Mouse (Mus musculus) adrenal gland, adult (tissue): Measurements from ENCODE around the gene A630095N17Rik.

Source experiments
- DNase-seq, 2 experiments: peaks; one replicate each; pipeline ENCODE4 v3.0.0; 2022 to 2023; ENCODE audit warnings: low spot score in 1 of 2; ENCODE audit not compliant: inconsistent age in 2 of 2

The A630095N17Rik gene

GRCm38 (mm10) chr1:75215785-75216184 is 16.1 kb downstream of the A630095N17Rik start:
- no peak for DNase-seq

- peak in 1 of 2 experiments; percentile 62 for DNase-seq
These were observed 17.0 kb downstream of the A630095N17Rik start for GRCm38 (mm10) chr1:75214886-75215285.

- DNase-seq = no peak
These were observed 17.5 kb downstream of the A630095N17Rik start for GRCm38 (mm10) chr1:75214442-75214841.

GRCm38 (mm10) chr1:75213096-75213495 is 18.8 kb downstream of the A630095N17Rik start:
- no peak for DNase-seq

GRCm38 (mm10) chr1:75212542-75212941 is 19.4 kb downstream of the A630095N17Rik start:
- DNase-seq = no peak

GRCm38 (mm10) chr1:75211141-75211708 is 20.7 kb downstream of the A630095N17Rik start:
- DNase-seq = no peak

- peak; percentile 96 to 98 for DNase-seq
These were observed 21.5 kb downstream of the A630095N17Rik start, which contains the start of the genes Glb1l and Stk16 for GRCm38 (mm10) chr1:75210136-75211087. Glb1l (minus strand) TSS chr1:75210813. Stk16 (plus strand) TSS chr1:75210838.

GRCm38 (mm10) chr1:75208967-75209678 is 22.8 kb downstream of the A630095N17Rik start:
- peak; percentile 52 to 87 for DNase-seq

GRCm38 (mm10) chr1:75201236-75201635 is 30.7 kb downstream of the A630095N17Rik start:
- no peak for DNase-seq

- DNase-seq = peak in 1 of 2 experiments; percentile 64
These were observed 39.5 kb downstream of the A630095N17Rik start for GRCm38 (mm10) chr1:75192452-75192851.

GRCm38 (mm10) chr1:75191622-75192402 is 40.1 kb downstream of the A630095N17Rik start, which contains the start of the genes Ankzf1 and Atg9a:
Ankzf1 (plus strand) TSS chr1:75192151.
Atg9a (minus strand) TSS chr1:75192196.
- DNase-seq = peak; percentile 97 to 98

GRCm38 (mm10) chr1:75191258-75191621 is 40.7 kb downstream of the A630095N17Rik start:
- DNase-seq = no peak

GRCm38 (mm10) chr1:75190577-75190976 is 41.3 kb downstream of the A630095N17Rik start:
- no peak for DNase-seq

GRCm38 (mm10) chr1:75187914-75188483 is 43.9 kb downstream of the A630095N17Rik start:
- no peak for DNase-seq

- no peak for DNase-seq
These were observed 44.8 kb downstream of the A630095N17Rik start for GRCm38 (mm10) chr1:75187126-75187525.

GRCm38 (mm10) chr1:75185495-75185894 is 46.4 kb downstream of the A630095N17Rik start:
- no peak for DNase-seq

- DNase-seq = no peak
These were observed 49.7 kb downstream of the A630095N17Rik start for GRCm38 (mm10) chr1:75182160-75182559.

- DNase-seq = no peak
These were observed 50.5 kb downstream of the A630095N17Rik start for GRCm38 (mm10) chr1:75181377-75181870.

- no peak for DNase-seq
These were observed 51.2 kb downstream of the A630095N17Rik start for GRCm38 (mm10) chr1:75180741-75181140.

- peak; percentile 91 to 96 for DNase-seq
These were observed 51.8 kb downstream of the A630095N17Rik start, which contains the start of gene Abcb6 for GRCm38 (mm10) chr1:75180105-75180590. Abcb6 (minus strand) TSS chr1:75180392.
